Mouse (Mus musculus): ENCODE data around the gene Gm45837.

DNA sequence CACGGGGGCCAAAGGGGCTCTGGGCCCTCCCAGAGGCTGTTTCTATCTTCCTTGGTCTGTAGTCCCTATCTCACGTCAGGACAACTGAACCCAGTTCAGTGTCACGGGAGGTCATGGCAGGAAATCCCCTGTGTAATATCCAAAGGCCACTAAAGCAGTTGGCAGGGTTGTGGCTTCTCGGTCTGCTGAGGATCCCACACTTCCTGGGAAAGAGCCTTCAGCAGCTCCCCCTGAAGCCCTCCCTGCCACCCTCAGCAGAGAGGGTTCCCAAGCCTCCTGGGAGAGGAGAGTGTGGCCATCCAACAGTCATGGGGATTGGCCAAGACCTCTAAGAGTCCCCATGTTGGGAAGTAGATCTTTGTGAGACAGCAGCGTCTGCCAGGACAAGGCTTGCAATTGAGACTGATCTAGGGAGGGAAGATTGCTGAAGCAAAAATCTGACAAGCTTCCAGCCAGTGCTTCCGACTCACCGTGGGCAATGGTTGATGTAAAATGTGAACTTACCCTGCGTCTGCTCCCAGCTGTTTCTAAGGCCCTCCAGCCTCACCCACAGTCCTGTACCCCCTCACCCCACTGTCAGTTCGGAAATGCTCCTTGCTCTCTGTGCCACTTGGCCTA lies 72.9 kb downstream of the Gm45837 start:
- TF ChIP-seq CTCF (conservative IDR thresholded peaks at IDR 0.05; ENCODE audit: low read length) (no peak), NANOG (IDR thresholded peaks at IDR 0.05; ENCODE audit: borderline replicate concordance, low read length) (no peak)

All from E14TG2a.4 (cell line).